Mouse (Mus musculus) kidney, adult 2 months (tissue): Measurements from ENCODE around the gene Flot2. TPM values are rescaled to one million over a fixed set of nuclear protein-coding genes. Genes with fewer than 3 reads are reported as not detected.
"Not testable (repeated sequence)": the region's sequence is repeated elsewhere in the genome, so short reads cannot be mapped to it uniquely, and the experiment has no call there.

Experiments
- DNase-seq: peaks from one replicate; pipeline ENCODE4 v3.0.0; 2021
- H3K27ac ChIP-seq: fragments of 200-500 bp; 2 replicates; pipeline ENCODE4 v1.5.1; 2012; ENCODE audit warnings: low read depth, low read length, control low read depth, inconsistent platforms; ENCODE audit not compliant: insufficient read depth
- H3K27me3 ChIP-seq: fragments of 200-500 bp; replicated peaks from 2 replicates; pipeline ENCODE4 v1.6.1; 2012; ENCODE audit warnings: mild to moderate bottlenecking, moderate library complexity, low read length, inconsistent platforms; ENCODE audit not compliant: control insufficient read depth, insufficient read depth
- H3K36me3 ChIP-seq: fragments of 200-500 bp; 2 replicates; pipeline ENCODE4 v1.6.1; 2012; ENCODE audit warnings: mild to moderate bottlenecking, moderate library complexity, low read length, inconsistent platforms; ENCODE audit not compliant: control insufficient read depth, insufficient read depth
- H3K4me1 ChIP-seq: fragments of 200-500 bp; 2 replicates; pipeline ENCODE4 v1.6.1; 2011; ENCODE audit warnings: low read length; ENCODE audit not compliant: control insufficient read depth, insufficient read depth
- H3K4me3 ChIP-seq: fragments of 200-500 bp; 2 replicates; pipeline ENCODE4 v1.5.1; 2011; ENCODE audit warnings: mild to moderate bottlenecking, low read depth, low read length, control low read depth; ENCODE audit not compliant: insufficient read depth
- CTCF ChIP-seq: fragments of 200-500 bp; conservative IDR thresholded peaks from 2 replicates; pipeline ENCODE4 v1.5.1; 2011; ENCODE audit warnings: low read depth, mild to moderate bottlenecking, control low read depth, low read length, moderate library complexity, mixed read lengths; ENCODE audit not compliant: insufficient read depth, insufficient read length
- POLR2A ChIP-seq: fragments of 200-500 bp; IDR thresholded peaks from one replicate; pipeline ENCODE4 v1.6.1; 2011; ENCODE audit warnings: low read depth, low read length, control low read depth
- WGBS: fragments of 180-500 bp; shearing (Covaris S2); methylation state at CpG from one replicate; pipeline ENCODE4 v1.1.7; 2018; 5-methylcytosine and 5-hydroxymethylcytosine counted together
- polyA plus RNA-seq: library from polyadenylated mRNA; depleted of rRNA; stranded (reverse); fragments of >200 nt; gene quantifications from 2 replicates; pipeline ENCODE4 v1.2.3, GENCODE M21; 2012

The Flot2 gene
- polyA plus RNA-seq, 1 experiment = 95.0 TPM

DNA sequence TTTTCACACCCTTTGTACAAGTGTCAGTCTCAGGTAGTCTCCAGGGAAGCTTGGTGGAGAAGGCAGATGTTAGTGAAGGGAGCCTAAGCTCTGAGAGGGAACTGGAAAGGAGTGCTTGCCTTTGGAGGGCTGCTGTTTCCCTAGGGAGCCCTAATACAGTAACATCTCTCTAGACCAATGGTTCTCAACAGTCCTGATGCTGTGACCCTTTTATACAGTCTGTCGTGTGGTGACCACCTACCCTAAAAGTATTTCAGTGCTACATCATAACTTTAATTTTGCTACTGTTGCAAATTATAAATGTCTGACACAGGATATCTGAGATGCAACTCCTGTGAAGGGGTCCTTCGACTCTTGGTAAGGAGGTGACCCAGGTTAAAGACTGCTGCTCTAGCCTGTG is 7.1 kb upstream of the Flot2 start:
- no peak overlapping the region for H3K27ac ChIP-seq
- TF ChIP-seq CTCF (no peak), POLR2A (no peak)
- WGBS = 45% methylated on average over 2 of the region's 2 CpGs

DNA sequence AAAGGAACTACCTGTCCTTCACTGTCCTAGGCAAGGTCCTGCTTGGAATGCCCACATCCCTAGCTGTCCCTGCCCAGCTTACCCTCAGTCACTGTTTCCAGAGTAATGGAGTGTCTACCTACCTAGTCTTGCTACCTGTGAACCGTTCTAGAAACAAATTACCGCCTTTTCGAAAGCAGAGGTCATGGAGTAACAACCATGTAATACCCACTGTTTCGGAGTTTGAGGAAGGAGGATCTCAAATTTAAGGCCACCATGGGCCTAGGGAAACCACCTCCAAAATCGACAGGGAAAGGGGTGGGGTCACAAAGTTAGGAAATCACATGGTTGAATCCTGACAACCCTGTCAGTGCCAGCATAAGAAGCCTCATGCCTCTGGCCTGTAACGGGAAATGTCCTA is 6.3 kb upstream of the Flot2 start:
- DNase-seq = no peak
- no peaks in the 10 kb centered on the region for H3K27me3 ChIP-seq
- H3K27ac ChIP-seq = no peak overlapping the region
- peaks cover 4% of the 10 kb centered on the region; the same call in 1 of the 2 replicates for H3K36me3 ChIP-seq
- no peak overlapping the region for H3K4me3 ChIP-seq
- peaks cover 3% of the 10 kb centered on the region; the same call in 1 of the 2 replicates for H3K4me1 ChIP-seq
- 41% methylated on average over 6 of the region's 6 CpGs for WGBS
- no peak for TF ChIP-seq POLR2A
- TF ChIP-seq CTCF = no peak

More for the DNA sequence above, 7.1 kb upstream of the Flot2 start:
- Histone ChIP-seq H3K4me3 (no peak overlapping the region), H3K4me1 (peaks cover 3% of the 10 kb centered on the region; the same call in 1 of the 2 replicates), H3K27me3 (no peaks in the 10 kb centered on the region), H3K36me3 (peaks cover 4% of the 10 kb centered on the region; the same call in 1 of the 2 replicates)
- no peak for DNase-seq

- WGBS = under 1% methylated on average over 96 of the region's 96 CpGs
Observed at GRCm38 (mm10) chr11:78031947-78032808, 5.6 kb upstream of the Flot2 start, which contains the start of gene Dhrs13. TSS of gene Dhrs13 (plus strand) at chr11:78032280.

GRCm38 (mm10) chr11:78032809-78033195 is 4.9 kb upstream of the Flot2 start:
- no peak for TF ChIP-seq POLR2A
- TF ChIP-seq CTCF = no peak
- WGBS = 18% methylated on average over 5 of the region's 5 CpGs
- H3K4me3 ChIP-seq = peak overlapping the region; percentile 50

More at GRCm38 (mm10) chr11:78031947-78032808, 5.6 kb upstream of the Flot2 start, which contains the start of gene Dhrs13:
- 0 out of 2 replicates have a peak, but pooled peaks cover 2% of the 10 kb centered on the region for H3K36me3 ChIP-seq
- DNase-seq = peak; percentile 97
- H3K4me1 ChIP-seq = peaks cover 3% of the 10 kb centered on the region; the same call in 1 of the 2 replicates
- no peak within 1 kb of the TSS for H3K27ac ChIP-seq
- peak within 1 kb of the TSS; percentile 50 for H3K4me3 ChIP-seq
- H3K27me3 ChIP-seq = no peaks in the 10 kb centered on the region
- no peak for TF ChIP-seq POLR2A
- peak; percentile 79 for TF ChIP-seq CTCF

DNA sequence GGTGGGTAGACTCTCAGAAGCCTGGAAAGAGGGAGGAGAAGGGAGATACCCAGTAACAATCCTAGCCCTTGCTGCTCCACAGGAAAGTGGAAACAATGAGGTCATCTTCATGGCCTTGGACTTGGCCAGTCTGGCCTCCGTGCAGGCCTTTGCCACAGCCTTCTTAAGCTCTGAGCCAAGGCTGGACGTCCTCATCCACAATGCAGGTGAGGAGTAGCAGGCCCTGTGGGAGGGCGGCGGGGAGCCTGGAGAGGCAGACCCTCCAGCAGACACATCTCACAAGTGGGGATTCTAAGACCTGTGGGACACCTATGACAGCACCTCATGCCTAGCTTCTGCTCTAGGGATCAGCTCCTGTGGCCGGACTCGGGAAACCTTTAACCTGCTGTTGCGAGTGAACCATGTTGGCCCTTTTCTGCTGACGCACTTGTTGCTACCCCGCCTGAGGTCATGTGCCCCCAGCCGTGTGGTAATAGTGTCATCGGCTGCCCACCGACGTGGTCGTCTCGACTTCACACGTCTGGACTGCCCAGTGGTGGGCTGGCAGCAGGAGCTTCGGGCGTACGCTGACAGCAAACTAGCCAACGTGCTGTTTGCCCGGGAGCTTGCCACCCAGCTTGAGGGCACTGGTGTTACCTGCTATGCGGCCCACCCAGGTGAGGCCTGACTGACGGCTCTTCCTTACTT is 3.7 kb upstream of the Flot2 start:
- no peak for TF ChIP-seq POLR2A
- no peak for TF ChIP-seq CTCF
- Histone ChIP-seq H3K27ac (no peak overlapping the region), H3K27me3 (no peaks in the 10 kb centered on the region), H3K36me3 (no peaks in the 10 kb centered on the region), H3K4me1 (peaks cover 12% of the 10 kb centered on the region; the same call in 1 of the 2 replicates), H3K4me3 (no peak overlapping the region)
- no peak for DNase-seq
- whole genome bisulfite sequencing = 91% methylated on average over 23 of the region's 23 CpGs

More at GRCm38 (mm10) chr11:78032809-78033195, 4.9 kb upstream of the Flot2 start:
- no peak for DNase-seq
- Histone ChIP-seq H3K4me1 (peaks cover 8% of the 10 kb centered on the region; the same call in 1 of the 2 replicates), H3K27ac (no peak overlapping the region), H3K27me3 (no peaks in the 10 kb centered on the region), H3K36me3 (no peaks in the 10 kb centered on the region)

- 81% methylated on average over 10 of the region's 10 CpGs for WGBS
Observed at GRCm38 (mm10) chr11:78036791-78037190, 940 bp upstream of the Flot2 start.

GRCm38 (mm10) chr11:78040878-78041277 is 3.1 kb downstream of the Flot2 start:
- 59% methylated on average over 2 of the region's 2 CpGs for WGBS
- no peak for DNase-seq
- Histone ChIP-seq H3K27me3 (no peaks in the 10 kb centered on the region), H3K27ac (no peak overlapping the region), H3K4me3 (no peak overlapping the region), H3K4me1 (peaks cover 19% of the 10 kb centered on the region; the same call in 1 of the 2 replicates), H3K36me3 (no peaks in the 10 kb centered on the region)
- no peak for TF ChIP-seq CTCF
- TF ChIP-seq POLR2A = no peak

More at GRCm38 (mm10) chr11:78036791-78037190, 940 bp upstream of the Flot2 start:
- DNase-seq = no peak
- H3K4me1 ChIP-seq = peaks cover 10% of the 10 kb centered on the region; the same call in 1 of the 2 replicates
- H3K36me3 ChIP-seq = no peaks in the 10 kb centered on the region
- no peak overlapping the region for H3K4me3 ChIP-seq
- TF ChIP-seq CTCF (no peak), POLR2A (no peak)
- no peak overlapping the region for H3K27ac ChIP-seq
- H3K27me3 ChIP-seq = no peaks in the 10 kb centered on the region

DNA sequence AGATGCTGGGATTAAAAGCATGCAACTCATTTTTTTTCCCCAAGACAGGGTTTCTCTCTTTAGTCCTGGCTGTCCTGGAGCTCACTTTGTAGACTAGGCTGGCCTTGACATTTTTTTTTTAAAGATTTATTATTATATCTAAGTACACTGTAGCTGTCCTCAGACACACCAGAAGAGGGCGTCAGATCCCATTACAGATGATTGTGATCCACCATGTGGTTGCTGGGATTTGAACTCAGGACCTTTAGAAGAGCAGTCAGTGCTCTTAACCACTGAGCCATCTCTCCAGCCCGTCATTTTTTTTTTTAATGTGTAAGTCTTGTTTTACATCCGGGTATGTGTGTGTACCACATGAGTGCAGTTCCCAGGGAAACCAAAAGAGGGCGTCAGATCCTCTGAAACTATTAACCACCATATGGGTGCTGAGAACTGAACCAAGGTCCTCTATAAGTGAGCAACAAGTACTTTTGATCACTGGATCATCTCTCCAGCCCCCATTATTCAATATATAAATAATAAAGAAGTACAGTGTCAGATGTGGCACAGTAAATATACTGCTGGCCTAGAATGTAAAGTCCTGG is 4.6 kb downstream of the Flot2 start:
- not testable (repeated sequence) for H3K4me3 ChIP-seq, DNase-seq, H3K27ac ChIP-seq, H3K36me3 ChIP-seq, H3K27me3 ChIP-seq
- WGBS = 94% methylated on average over 4 of the region's 4 CpGs
- peaks cover 21% of the 10 kb centered on the region; the same call in 1 of the 2 replicates for H3K4me1 ChIP-seq
